Mouse (Mus musculus) neural tube, embryonic 14.5 days (tissue): ENCODE measurements at regions not wholly inside any gene's neighbourhood (a gene's known extent, or its start where the extent isn't known, plus 50 kb on each side); places are given as distances from the start of the nearest gene placed in this dataset.
A peak's percentile ranks its signal among the peaks of the same experiment; 100 is the strongest.

Experiments used
- ATAC-seq: fragments of 200-750 bp; cut with Nextera tagmentation; 2 replicates; pipeline ENCODE4 v1.8.0; 2017; ENCODE audit warnings: low read depth, mild to moderate bottlenecking, moderate TSS enrichment, moderate library complexity
- H3K27ac ChIP-seq: fragments of 300-500 bp; sonication (generic); 2 replicates; pipeline ENCODE4 v1.5.1; 2014; ENCODE audit warnings: low read depth, mild to moderate bottlenecking, control low read depth, low read length, moderate library complexity, mixed read lengths
- H3K27me3 ChIP-seq: fragments of 300-500 bp; sonication (generic); 2 replicates; pipeline ENCODE4 v1.6.1; 2014; ENCODE audit warnings: low read length; ENCODE audit not compliant: control insufficient read depth, insufficient read depth
- H3K36me3 ChIP-seq: fragments of 300-500 bp; sonication (generic); 2 replicates; pipeline ENCODE4 v1.6.1; 2014; ENCODE audit warnings: low read length, mixed read lengths; ENCODE audit not compliant: control insufficient read depth, insufficient read depth
- H3K4me1 ChIP-seq: fragments of 300-500 bp; sonication (generic); 2 replicates; pipeline ENCODE4 v1.6.1; 2014; ENCODE audit warnings: low read length; ENCODE audit not compliant: control insufficient read depth, insufficient read depth
- H3K4me2 ChIP-seq: fragments of 300-500 bp; sonication (generic); 2 replicates; pipeline ENCODE4 v1.6.1; 2014; ENCODE audit warnings: mild to moderate bottlenecking, low read depth, low read length, control low read depth
- H3K4me3 ChIP-seq: fragments of 300-500 bp; sonication (generic); 2 replicates; pipeline ENCODE4 v1.5.1; 2014; ENCODE audit warnings: low read depth, low read length, control low read depth, mixed read lengths
- H3K9ac ChIP-seq: fragments of 300-500 bp; sonication (generic); replicated peaks from 2 replicates; pipeline ENCODE4 v1.6.1; 2014; ENCODE audit warnings: low read depth, mild to moderate bottlenecking, control low read depth, low read length, mixed read lengths
- H3K9me3 ChIP-seq: fragments of 300-500 bp; sonication (generic); 2 replicates; pipeline ENCODE4 v1.6.1; 2016; ENCODE audit warnings: low read length; ENCODE audit not compliant: control insufficient read depth
- WGBS: fragments of 180-500 bp; shearing (Covaris S2); extraction: QIAGEN DNeasy Blood & Tissue Kit; methylation state at CpG from one replicate; pipeline ENCODE4 v1.1.7; 2014; 5-methylcytosine and 5-hydroxymethylcytosine counted together

- Histone ChIP-seq H3K4me3 (no peak overlapping the region), H3K36me3 (no peaks in the 10 kb centered on the region), H3K4me1 (no peaks in the 10 kb centered on the region), H3K4me2 (no peak overlapping the region), H3K27ac (peak overlapping the region; percentile 28; the same call in 1 of the 2 replicates), H3K9me3 (no peaks in the 10 kb centered on the region), H3K27me3 (no peaks in the 10 kb centered on the region), H3K9ac (no peak overlapping the region)
- peak; percentile 91 for ATAC-seq
- WGBS, result 40% methylated on average over 4 of the region's 4 CpGs
Observed at GRCm38 (mm10) chr2:142560896-142561500, 340.3 kb downstream of the Kif16b start.

- H3K27me3 ChIP-seq, result no peaks in the 10 kb centered on the region
- 31% methylated on average over 3 of the region's 3 CpGs for WGBS
- peak; percentile 32; the same call in 1 of the 2 replicates for ATAC-seq
- no peaks in the 10 kb centered on the region for H3K4me1 ChIP-seq
- H3K9ac ChIP-seq, result no peak overlapping the region
- H3K4me3 ChIP-seq, result no peak overlapping the region
- no peaks in the 10 kb centered on the region for H3K36me3 ChIP-seq
- H3K4me2 ChIP-seq, result no peak overlapping the region
- H3K27ac ChIP-seq, result no peak overlapping the region
- no peaks in the 10 kb centered on the region for H3K9me3 ChIP-seq
Observed at GRCm38 (mm10) chr2:142560400-142560799, 340.9 kb downstream of the Kif16b start.

- no peak overlapping the region for H3K9ac ChIP-seq
- H3K36me3 ChIP-seq, result no peaks in the 10 kb centered on the region
- H3K27me3 ChIP-seq, result no peaks in the 10 kb centered on the region
- no peak overlapping the region for H3K4me3 ChIP-seq
- no peaks in the 10 kb centered on the region for H3K9me3 ChIP-seq
- no peak overlapping the region for H3K27ac ChIP-seq
- H3K4me2 ChIP-seq, result no peak overlapping the region
- ATAC-seq, result no peak
- H3K4me1 ChIP-seq, result no peaks in the 10 kb centered on the region
Observed at GRCm38 (mm10) chr2:142559946-142560345, 341.4 kb downstream of the Kif16b start.

GRCm38 (mm10) chr2:142554851-142555250 is 346.5 kb downstream of the Kif16b start:
- no peak overlapping the region for H3K27ac ChIP-seq
- WGBS, result 78% methylated on average over 2 of the region's 2 CpGs

GRCm38 (mm10) chr2:142551690-142552089 is 349.6 kb downstream of the Kif16b start:
- Histone ChIP-seq H3K9me3 (no peaks in the 10 kb centered on the region), H3K4me1 (no peaks in the 10 kb centered on the region), H3K4me2 (no peak overlapping the region), H3K27me3 (no peaks in the 10 kb centered on the region), H3K27ac (no peak overlapping the region), H3K4me3 (no peak overlapping the region), H3K9ac (no peak overlapping the region), H3K36me3 (no peaks in the 10 kb centered on the region)
- ATAC-seq, result no peak
- WGBS, result 50% methylated on average over 3 of the region's 3 CpGs

More at GRCm38 (mm10) chr2:142554851-142555250, 346.5 kb downstream of the Kif16b start:
- Histone ChIP-seq H3K9me3 (no peaks in the 10 kb centered on the region), H3K27me3 (no peaks in the 10 kb centered on the region), H3K4me3 (no peak overlapping the region), H3K4me1 (no peaks in the 10 kb centered on the region), H3K36me3 (no peaks in the 10 kb centered on the region), H3K4me2 (no peak overlapping the region), H3K9ac (no peak overlapping the region)
- ATAC-seq, result no peak

GRCm38 (mm10) chr2:142548766-142549165 is 352.6 kb downstream of the Kif16b start:
- no peaks in the 10 kb centered on the region for H3K27me3 ChIP-seq
- no peak overlapping the region for H3K27ac ChIP-seq
- no peaks in the 10 kb centered on the region for H3K36me3 ChIP-seq
- no peak overlapping the region for H3K9ac ChIP-seq
- no peak overlapping the region for H3K4me3 ChIP-seq
- H3K9me3 ChIP-seq, result no peaks in the 10 kb centered on the region
- ATAC-seq, result no peak
- 94% methylated on average over 4 of the region's 4 CpGs for WGBS
- no peaks in the 10 kb centered on the region for H3K4me1 ChIP-seq
- no peak overlapping the region for H3K4me2 ChIP-seq

- WGBS, result 57% methylated on average over 6 of the region's 6 CpGs
- H3K4me1 ChIP-seq, result no peaks in the 10 kb centered on the region
- no peak overlapping the region for H3K4me2 ChIP-seq
- H3K9ac ChIP-seq, result no peak overlapping the region
- H3K36me3 ChIP-seq, result no peaks in the 10 kb centered on the region
- H3K9me3 ChIP-seq, result no peaks in the 10 kb centered on the region
- H3K27me3 ChIP-seq, result no peaks in the 10 kb centered on the region
- H3K27ac ChIP-seq, result no peak overlapping the region
- H3K4me3 ChIP-seq, result no peak overlapping the region
- no peak for ATAC-seq
Observed at GRCm38 (mm10) chr2:142544937-142545336, 356.4 kb downstream of the Kif16b start.

- Histone ChIP-seq H3K9me3 (no peaks in the 10 kb centered on the region), H3K9ac (no peak overlapping the region), H3K4me3 (no peak overlapping the region), H3K36me3 (no peaks in the 10 kb centered on the region), H3K27ac (no peak overlapping the region), H3K4me1 (no peaks in the 10 kb centered on the region), H3K4me2 (no peak overlapping the region), H3K27me3 (no peaks in the 10 kb centered on the region)
- WGBS, result 61% methylated on average over 1 of the region's 1 CpGs
- no peak for ATAC-seq
Observed at GRCm38 (mm10) chr2:142539980-142540379, 361.4 kb downstream of the Kif16b start.

- H3K9me3 ChIP-seq, result no peaks in the 10 kb centered on the region
- H3K4me3 ChIP-seq, result no peak overlapping the region
- no peak overlapping the region for H3K9ac ChIP-seq
- no peak overlapping the region for H3K27ac ChIP-seq
- H3K4me2 ChIP-seq, result no peak overlapping the region
- no peaks in the 10 kb centered on the region for H3K36me3 ChIP-seq
- H3K27me3 ChIP-seq, result no peaks in the 10 kb centered on the region
- no peaks in the 10 kb centered on the region for H3K4me1 ChIP-seq
- WGBS, result 86% methylated on average over 8 of the region's 8 CpGs
- no peak for ATAC-seq
Observed at GRCm38 (mm10) chr2:142533555-142533954, 367.8 kb downstream of the Kif16b start.
